Mouse (Mus musculus) spleen, adult 18-20 months (tissue): ENCODE results near the gene Cdc37.

Source experiments
- DNase-seq, 2 experiments: peaks; one replicate each; pipeline ENCODE4 v3.0.0; 2022; ENCODE audit warnings: mixed read lengths in 2 of 2

Gene Cdc37

GRCm38 (mm10) chr9:21167140-21168097 is 17.6 kb upstream of the Cdc37 start:
- no peak for DNase-seq

GRCm38 (mm10) chr9:21166516-21166915 is 16.7 kb upstream of the Cdc37 start:
- DNase-seq: no peak

GRCm38 (mm10) chr9:21165952-21166451 is 16.2 kb upstream of the Cdc37 start:
- DNase-seq: peak in 1 of 2 experiments; percentile 31

GRCm38 (mm10) chr9:21165041-21165951 is 15.5 kb upstream of the Cdc37 start, which contains the start of gene Pde4a:
Gene Pde4a, plus strand, starts transcription at chr9:21165714.
- DNase-seq: peak in 1 of 2 experiments; percentile 21

GRCm38 (mm10) chr9:21164072-21164471 is 14.3 kb upstream of the Cdc37 start:
- no peak for DNase-seq

- DNase-seq: no peak
These were observed 13.6 kb upstream of the Cdc37 start for GRCm38 (mm10) chr9:21163086-21164050.

GRCm38 (mm10) chr9:21161209-21161909 is 11.6 kb upstream of the Cdc37 start:
- peak; percentile 76 to 89 for DNase-seq

- DNase-seq: no peak
These were observed 5.0 kb upstream of the Cdc37 start for GRCm38 (mm10) chr9:21154787-21155186.

- no peak for DNase-seq
These were observed 4.1 kb upstream of the Cdc37 start for GRCm38 (mm10) chr9:21153833-21154232.

- DNase-seq: no peak
These were observed 3.5 kb upstream of the Cdc37 start for GRCm38 (mm10) chr9:21153331-21153730.

- DNase-seq: no peak
These were observed 2.9 kb upstream of the Cdc37 start for GRCm38 (mm10) chr9:21152715-21153114.

- DNase-seq: no peak
These were observed 617 bp downstream of the Cdc37 start for GRCm38 (mm10) chr9:21149077-21149653.

GRCm38 (mm10) chr9:21148427-21148826 is 1.4 kb downstream of the Cdc37 start:
- no peak for DNase-seq

GRCm38 (mm10) chr9:21146722-21147121 is 3.1 kb downstream of the Cdc37 start:
- DNase-seq: peak in 1 of 2 experiments; percentile 57

GRCm38 (mm10) chr9:21145431-21145830 is 4.4 kb downstream of the Cdc37 start:
- no peak for DNase-seq

GRCm38 (mm10) chr9:21144361-21144760 is 5.4 kb downstream of the Cdc37 start:
- no peak for DNase-seq

GRCm38 (mm10) chr9:21141922-21142321 is 7.9 kb downstream of the Cdc37 start:
- no peak for DNase-seq

- DNase-seq: no peak
These were observed 11.4 kb downstream of the Cdc37 start for GRCm38 (mm10) chr9:21138386-21138785.

- DNase-seq: peak in 1 of 2 experiments; percentile 71
These were observed 12.6 kb downstream of the Cdc37 start for GRCm38 (mm10) chr9:21137229-21137628.

- DNase-seq: no peak
These were observed 13.4 kb downstream of the Cdc37 start for GRCm38 (mm10) chr9:21136401-21136800.

- no peak for DNase-seq
These were observed 13.8 kb downstream of the Cdc37 start for GRCm38 (mm10) chr9:21135941-21136381.
